Mouse (Mus musculus): ENCODE measurements around the gene Cip2a.

DNA sequence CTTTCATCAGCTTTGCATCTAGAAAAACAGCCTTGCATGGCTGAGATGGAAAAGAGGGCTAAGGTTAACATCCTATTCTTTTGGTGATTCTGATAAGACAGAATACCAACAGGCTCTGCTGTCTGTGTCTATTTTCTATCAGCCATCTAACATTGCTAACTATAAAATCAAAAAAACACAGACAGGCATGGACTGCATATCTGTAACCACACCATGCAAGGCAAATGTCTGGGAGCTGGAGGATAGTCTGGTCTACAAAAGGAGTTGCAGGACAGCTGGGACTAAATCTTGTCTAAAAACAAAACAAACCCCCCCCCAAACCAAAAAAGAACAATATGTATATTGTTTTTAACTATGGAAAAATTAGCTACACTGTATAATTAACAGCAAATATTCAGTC, 14.0 kb upstream of the Cip2a start:
- TF ChIP-seq CTCF (IDR thresholded peaks at IDR 0.05; ENCODE audit: borderline replicate concordance, insufficient read depth, low read depth, low read length) = no peak
- TF ChIP-seq POLR2A (IDR thresholded peaks at IDR 0.05; ENCODE audit: borderline replicate concordance, insufficient read depth, low read length) = no peak

All from cerebellum, adult 2 months (tissue).